Mouse (Mus musculus) c-Kit-positive CD71-positive TER-119-positive erythroid progenitor cells, embryonic 14.5 days (primary cell): Measurements from ENCODE around the gene Dbr1.

ENCODE experiments used
- DNase-seq: peaks from one replicate; pipeline ENCODE4 v3.0.0-alpha.2; 2013; ENCODE audit warnings: low spot score

The Dbr1 gene

GRCm38 (mm10) chr9:99620196-99620595 lies 44.6 kb downstream of the Dbr1 start:
- no peak for DNase-seq

GRCm38 (mm10) chr9:99622034-99622433 lies 46.4 kb downstream of the Dbr1 start:
- no peak for DNase-seq

- no peak for DNase-seq
Observed at GRCm38 (mm10) chr9:99622966-99623365, 47.4 kb downstream of the Dbr1 start.

- no peak for DNase-seq
Observed at GRCm38 (mm10) chr9:99624117-99624516, 48.5 kb downstream of the Dbr1 start.

- DNase-seq, result no peak
Observed at GRCm38 (mm10) chr9:99628581-99628980, 53.0 kb downstream of the Dbr1 start.

GRCm38 (mm10) chr9:99629281-99630011 lies 53.8 kb downstream of the Dbr1 start, which contains the start of gene Dzip1l:
Gene Dzip1l, plus strand, starts transcription at chr9:99629496.
- peak; percentile 9 for DNase-seq

GRCm38 (mm10) chr9:99630071-99630470 lies 54.5 kb downstream of the Dbr1 start:
- DNase-seq, result no peak

GRCm38 (mm10) chr9:99630528-99631125 lies 55.0 kb downstream of the Dbr1 start:
- no peak for DNase-seq

GRCm38 (mm10) chr9:99631781-99632180 lies 56.2 kb downstream of the Dbr1 start:
- no peak for DNase-seq

GRCm38 (mm10) chr9:99632264-99632663 lies 56.7 kb downstream of the Dbr1 start:
- DNase-seq, result no peak
